Mouse (Mus musculus) stomach, embryonic 16.5 days (tissue): Measurements from ENCODE around the gene Col10a1. TPM values are rescaled to one million over a fixed set of nuclear protein-coding genes. Genes with fewer than 3 reads are reported as not detected.
"Not testable (repeated sequence)": the region's sequence is repeated elsewhere in the genome, so short reads cannot be mapped to it uniquely, and the experiment has no call there.

Experiments
- ATAC-seq: fragments of 200-750 bp; cut with Nextera tagmentation; 2 replicates; pipeline ENCODE4 v1.8.0; 2017; ENCODE audit warnings: moderate number of reproducible peaks, moderate TSS enrichment; ENCODE audit not compliant: insufficient read depth, low FRiP score
- H3K27ac ChIP-seq: fragments of 300-500 bp; sonication (generic); 2 replicates; pipeline ENCODE4 v1.5.1; 2014; ENCODE audit warnings: low read length
- H3K27me3 ChIP-seq: fragments of 300-500 bp; sonication (generic); 2 replicates; pipeline ENCODE4 v1.6.1; 2014; ENCODE audit warnings: low read length, control low read depth, mixed read lengths; ENCODE audit not compliant: control insufficient read depth, insufficient read depth
- H3K36me3 ChIP-seq: fragments of 300-500 bp; sonication (generic); 2 replicates; pipeline ENCODE4 v1.6.1; 2014; ENCODE audit warnings: low read length; ENCODE audit not compliant: control insufficient read depth, insufficient read depth
- H3K4me1 ChIP-seq: fragments of 300-500 bp; sonication (generic); 2 replicates; pipeline ENCODE4 v1.6.1; 2014; ENCODE audit warnings: low read length, control low read depth, mixed read lengths; ENCODE audit not compliant: control insufficient read depth, insufficient read depth
- H3K4me2 ChIP-seq: fragments of 300-500 bp; sonication (generic); 2 replicates; pipeline ENCODE4 v1.6.1; 2014; ENCODE audit warnings: low read depth, low read length, mixed read lengths
- H3K4me3 ChIP-seq: fragments of 300-500 bp; sonication (generic); replicated peaks from 2 replicates; pipeline ENCODE4 v1.5.1; 2014; ENCODE audit warnings: mild to moderate bottlenecking, low read length
- H3K9ac ChIP-seq: fragments of 300-500 bp; sonication (generic); 2 replicates; pipeline ENCODE4 v1.6.1; 2014; ENCODE audit warnings: low read length
- H3K9me3 ChIP-seq: fragments of 300-500 bp; sonication (generic); replicated peaks from 2 replicates; pipeline ENCODE4 v1.6.1; 2016; ENCODE audit warnings: low read length, control low read depth; ENCODE audit not compliant: control insufficient read depth
- WGBS: fragments of 180-500 bp; shearing (Covaris S2); extraction: QIAGEN DNeasy Blood & Tissue Kit; methylation state at CpG from one replicate; pipeline ENCODE4 v1.1.7; 2014; 5-methylcytosine and 5-hydroxymethylcytosine counted together
- polyA plus RNA-seq: library from polyadenylated mRNA; unstranded; fragments of >200 nt; fragmentation: Nextera tagmentation; extraction: Ambion mirVana; gene quantifications from 2 replicates; pipeline ENCODE4 v1.2.1, GENCODE M21; 2015

The Col10a1 gene
- polyA plus RNA-seq, 1 experiment from 2014 or later: 0.28 TPM

GRCm38 (mm10) chr10:34399267-34399666 lies 9.5 kb downstream of the Col10a1 start:
- ATAC-seq: no peak
- no peaks in the 10 kb centered on the region for H3K36me3 ChIP-seq
- no peaks in the 10 kb centered on the region for H3K4me1 ChIP-seq

DNA sequence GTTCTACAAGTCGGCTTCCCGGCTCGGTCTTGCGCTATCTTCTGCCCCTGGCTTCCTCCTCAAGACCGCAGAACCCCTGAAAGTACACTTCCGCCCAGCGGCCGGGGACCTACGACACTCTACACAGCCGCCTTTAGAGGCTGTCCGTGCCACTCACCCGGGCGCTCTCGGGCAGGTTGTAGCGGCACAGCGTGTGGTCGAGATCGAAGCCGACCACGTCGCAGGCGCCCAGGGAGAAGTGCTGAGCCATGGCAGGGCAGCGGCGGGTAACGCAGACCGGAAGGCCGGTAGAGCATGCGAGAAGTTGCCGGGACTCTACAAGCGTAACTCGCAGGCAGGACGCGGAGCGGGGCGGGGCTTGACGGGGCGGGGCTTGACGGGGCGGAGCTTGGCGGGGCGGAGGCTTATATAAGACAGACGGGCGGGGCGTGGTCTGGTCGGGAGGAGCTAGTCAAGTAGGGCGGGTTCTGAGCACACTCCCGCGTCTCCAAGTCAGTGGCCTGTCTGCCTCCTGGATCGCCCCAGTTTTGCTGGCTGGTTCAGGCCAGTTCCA lies 28.5 kb downstream of the Col10a1 start, which contains the start of gene Nt5dc1:
Nt5dc1 (minus strand) TSS at position 349 of the 553 bp plus-strand sequence.
- peak within 1 kb of the TSS; percentile 88 for H3K27ac ChIP-seq
- H3K36me3 ChIP-seq: no peaks in the 10 kb centered on the region
- peak; percentile 99 for ATAC-seq
- no peaks in the 10 kb centered on the region for H3K9me3 ChIP-seq
- H3K4me3 ChIP-seq: peak within 1 kb of the TSS; percentile 86
- H3K4me1 ChIP-seq: peaks cover 7% of the 10 kb centered on the region
- peak within 1 kb of the TSS; percentile 93 for H3K9ac ChIP-seq
- peak within 1 kb of the TSS; percentile 71 for H3K4me2 ChIP-seq
- WGBS: under 1% methylated on average over 49 of the region's 49 CpGs
- H3K27me3 ChIP-seq: no peaks in the 10 kb centered on the region

More at GRCm38 (mm10) chr10:34399267-34399666, 9.5 kb downstream of the Col10a1 start:
- Histone ChIP-seq H3K27ac (no peak overlapping the region), H3K9me3 (no peaks in the 10 kb centered on the region), H3K27me3 (no peaks in the 10 kb centered on the region), H3K4me2 (no peak overlapping the region), H3K9ac (no peak overlapping the region), H3K4me3 (no peak overlapping the region)

- H3K27me3 ChIP-seq, H3K4me1 ChIP-seq, H3K9me3 ChIP-seq, H3K36me3 ChIP-seq, ATAC-seq: not testable (repeated sequence)
- H3K27ac ChIP-seq: peak overlapping the region; percentile 35; the same call in 1 of the 2 replicates
- H3K4me2 ChIP-seq: peak overlapping the region; percentile 71
- WGBS: 68% methylated on average over 4 of the region's 4 CpGs
- H3K9ac ChIP-seq: peak overlapping the region; percentile 93
- H3K4me3 ChIP-seq: peak overlapping the region; percentile 86
Observed at GRCm38 (mm10) chr10:34418794-34419193, 29.0 kb downstream of the Col10a1 start.

GRCm38 (mm10) chr10:34431783-34432182 lies 42.0 kb downstream of the Col10a1 start:
- H3K4me1 ChIP-seq: no peaks in the 10 kb centered on the region
- H3K36me3 ChIP-seq: no peaks in the 10 kb centered on the region
- H3K9me3 ChIP-seq: no peaks in the 10 kb centered on the region
- no peak overlapping the region for H3K27ac ChIP-seq
- no peak for ATAC-seq
- H3K4me3 ChIP-seq: no peak overlapping the region
- no peak overlapping the region for H3K9ac ChIP-seq
- H3K4me2 ChIP-seq: no peak overlapping the region
- H3K27me3 ChIP-seq: no peaks in the 10 kb centered on the region

- WGBS: 92% methylated on average over 6 of the region's 14 CpGs
- H3K4me3 ChIP-seq, H3K27ac ChIP-seq: not testable (repeated sequence)
Observed at GRCm38 (mm10) chr10:34434191-34434590, 44.4 kb downstream of the Col10a1 start.

More at GRCm38 (mm10) chr10:34434191-34434590, 44.4 kb downstream of the Col10a1 start:
- H3K27me3 ChIP-seq, H3K9me3 ChIP-seq, H3K9ac ChIP-seq, H3K36me3 ChIP-seq, H3K4me1 ChIP-seq, ATAC-seq, H3K4me2 ChIP-seq: not testable (repeated sequence)

Other genes starting within 250 kb of the Col10a1 start
- gene Dse, start 182.3 kb upstream of the Col10a1 start, polyA plus RNA-seq: 20.0 and 21.3 TPM in 2 replicates
- gene Tspyl1, start 107.8 kb upstream of the Col10a1 start, polyA plus RNA-seq: 57.1 and 57.3 TPM in 2 replicates
- 15.8 and 20.8 TPM in 2 replicates for gene Tspyl4, start 92.5 kb upstream of the Col10a1 start, polyA plus RNA-seq
- gene Nt5dc1, start 28.6 kb downstream of the Col10a1 start, polyA plus RNA-seq: 12.6 and 13.2 TPM in 2 replicates
- 17.1 and 17.2 TPM in 2 replicates for gene Frk, start 93.4 kb downstream of the Col10a1 start, polyA plus RNA-seq